Mouse (Mus musculus) T-helper 17 cell (primary cell): ENCODE data around the gene Sprr4.
"Not testable (repeated sequence)": the region's sequence is repeated elsewhere in the genome, so short reads cannot be mapped to it uniquely, and the experiment has no call there.

ENCODE experiments used
- in situ Hi-C, 2 experiments: fragments of 300-600 bp; cut with MboI, MseI; formaldehyde crosslinking; loops; 1 replicate in 1 of 2; 2 replicates in 1 of 2; pipeline ENCODE4 v1.15.1; 2025; ENCODE audit warnings: high pct_unique_total_duplicates in 2 of 2

The Sprr4 gene

GRCm38 (mm10) chr3:92500393-92500792 lies at the start of gene Sprr4:
TSS of gene Sprr4 (minus strand) at chr3:92500493.
- in situ Hi-C loops, result no loop called here

- in situ Hi-C loops, result no loop called here
Observed at GRCm38 (mm10) chr3:92534411-92534810, 34.1 kb upstream of the Sprr4 start, which contains the start of gene 2310046K23Rik. TSS of gene 2310046K23Rik (minus strand) at chr3:92534511.

GRCm38 (mm10) chr3:92512325-92512724 lies 12.0 kb upstream of the Sprr4 start:
- in situ Hi-C loops, result no loop called here

- in situ Hi-C loops, result no loop called here
Observed at GRCm38 (mm10) chr3:92510786-92511185, 10.5 kb upstream of the Sprr4 start.

- in situ Hi-C loops, result no loop called here
Observed at GRCm38 (mm10) chr3:92508185-92508584, 7.9 kb upstream of the Sprr4 start.

GRCm38 (mm10) chr3:92503528-92503927 lies 3.2 kb upstream of the Sprr4 start:
- in situ Hi-C loops, result no loop called here

GRCm38 (mm10) chr3:92490262-92490661 lies 10.0 kb downstream of the Sprr4 start:
- in situ Hi-C loops, result not testable (repeated sequence)

- in situ Hi-C loops, result no loop called here
Observed at GRCm38 (mm10) chr3:92486307-92486706, 14.0 kb downstream of the Sprr4 start.

GRCm38 (mm10) chr3:92485863-92486262 lies 14.4 kb downstream of the Sprr4 start, which contains the start of gene Sprr1a:
TSS of gene Sprr1a (minus strand) at chr3:92485895.
- in situ Hi-C loops, result no loop called here

GRCm38 (mm10) chr3:92481249-92481648 lies 19.0 kb downstream of the Sprr4 start:
- in situ Hi-C loops, result not testable (repeated sequence)

- in situ Hi-C loops, result no loop called here
Observed at GRCm38 (mm10) chr3:92470111-92470510, 30.2 kb downstream of the Sprr4 start.

- in situ Hi-C loops, result no loop called here
Observed at GRCm38 (mm10) chr3:92467424-92467823, 32.9 kb downstream of the Sprr4 start.

GRCm38 (mm10) chr3:92466576-92466975 lies 33.7 kb downstream of the Sprr4 start:
- in situ Hi-C loops, result no loop called here

GRCm38 (mm10) chr3:92458620-92459019 lies 41.7 kb downstream of the Sprr4 start, which contains the start of gene Sprr3:
TSS of gene Sprr3 (minus strand) at chr3:92458720.
- in situ Hi-C loops, result no loop called here

GRCm38 (mm10) chr3:92455151-92455550 lies 45.1 kb downstream of the Sprr4 start:
- in situ Hi-C loops, result no loop called here
